14 mouse cellular contexts compared by ENCODE assay signal in genomic region chr11:105557285-105557684, GRCm38 (mm10). TPM values are rescaled to one million over a fixed set of nuclear protein-coding genes. Genes with fewer than 3 reads are reported as not detected.
DNase-seq lines count a peak whose midpoint lies in the region; ATAC-seq lines count a peak whose summit lies in the region.
"Had no signal": no experiment of that assay in that cellular context is flagged by ENCODE, and none has a peak within 500 bp of the region (broad histone marks: within the 10 kb centered on the region; RNA-seq: fewer than 3 reads in every experiment).

No protein-coding gene starts in this region.

- H3K27me3 ChIP-seq in hindbrain, embryonic 13.5 days, result no peaks in the 10 kb centered on the region
- no peaks in the 10 kb centered on the region for H3K27me3 ChIP-seq in hindbrain, embryonic 10.5 days (ENCODE audit: insufficient read depth, poor library complexity, severe bottlenecking)
- H3K27me3 ChIP-seq in forebrain, embryonic 15.5 days, result no peaks in the 10 kb centered on the region
- no peaks in the 10 kb centered on the region for H3K27me3 ChIP-seq in midbrain, embryonic 13.5 days

- H3K4me2 ChIP-seq in hindbrain, embryonic 13.5 days, result no peak overlapping the region
- no peak overlapping the region for H3K4me2 ChIP-seq in forebrain, embryonic 15.5 days (replicated peaks)
- H3K4me2 ChIP-seq in midbrain, embryonic 13.5 days (replicated peaks), result no peak overlapping the region

- no peaks in the 10 kb centered on the region for H3K36me3 ChIP-seq in hindbrain, embryonic 13.5 days
- H3K36me3 ChIP-seq in hindbrain, embryonic 10.5 days, result no peaks in the 10 kb centered on the region
- no peaks in the 10 kb centered on the region for H3K36me3 ChIP-seq in forebrain, embryonic 15.5 days
- no peaks in the 10 kb centered on the region for H3K36me3 ChIP-seq in midbrain, embryonic 13.5 days
- H3K36me3 ChIP-seq: G1E had no signal

- DNase-seq in hindbrain, embryonic 10.5 days (ENCODE audit: low spot score), result no peak
- peak; percentile 48 for DNase-seq in embryo, embryonic 10.5 days (ENCODE audit: low spot score)
- no peak for DNase-seq in testis, postnatal 10 days (ENCODE audit: low spot score)
- no peak for DNase-seq in kidney, adult 11 months
- no peak for DNase-seq in urinary bladder, adult 18-20 months (ENCODE audit: low spot score in 2 of 2)
- DNase-seq: cerebellum, adult 18-20 months; heart, adult 2 months; heart, postnatal 36 days; kidney, adult 2 months; thymus, postnatal 25 days had no signal

- H3K27ac ChIP-seq in hindbrain, embryonic 13.5 days, result peak overlapping the region; percentile 53; the same call in 1 of the 2 replicates
- no peak overlapping the region for H3K27ac ChIP-seq in hindbrain, embryonic 10.5 days
- no peak overlapping the region for H3K27ac ChIP-seq in forebrain, embryonic 15.5 days (replicated peaks)
- H3K27ac ChIP-seq in midbrain, embryonic 13.5 days, result peak overlapping the region; percentile 57; the same call in 1 of the 2 replicates
- H3K27ac ChIP-seq: heart, adult 2 months had no signal

- ATAC-seq in hindbrain, embryonic 13.5 days (ENCODE audit: low FRiP score), result no peak
- ATAC-seq in forebrain, embryonic 15.5 days (replicated peaks), result peak; percentile 76
- ATAC-seq in midbrain, embryonic 13.5 days, result peak; percentile 87

- no peak overlapping the region for H3K9ac ChIP-seq in hindbrain, embryonic 13.5 days
- H3K9ac ChIP-seq in forebrain, embryonic 15.5 days (replicated peaks), result no peak overlapping the region
- no peak overlapping the region for H3K9ac ChIP-seq in midbrain, embryonic 13.5 days (replicated peaks)

- no peak overlapping the region for H3K4me3 ChIP-seq in hindbrain, embryonic 13.5 days
- no peak overlapping the region for H3K4me3 ChIP-seq in hindbrain, embryonic 10.5 days
- H3K4me3 ChIP-seq in forebrain, embryonic 15.5 days, result no peak overlapping the region
- no peak overlapping the region for H3K4me3 ChIP-seq in midbrain, embryonic 13.5 days (replicated peaks)
- H3K4me3 ChIP-seq: heart, adult 2 months had no signal

- 49% methylated on average over 8 of the region's 8 CpGs for WGBS in hindbrain, embryonic 13.5 days
- 73% methylated on average over 8 of the region's 8 CpGs for WGBS in hindbrain, embryonic 10.5 days
- WGBS in forebrain, embryonic 15.5 days, result 59% methylated on average over 8 of the region's 8 CpGs
- WGBS in midbrain, embryonic 13.5 days, result 46% methylated on average over 8 of the region's 8 CpGs

- H3K4me1 ChIP-seq in hindbrain, embryonic 13.5 days (replicated peaks), result peaks cover 13% of the 10 kb centered on the region
- H3K4me1 ChIP-seq in hindbrain, embryonic 10.5 days (replicated peaks), result peaks cover 22% of the 10 kb centered on the region
- H3K4me1 ChIP-seq in forebrain, embryonic 15.5 days, result peaks cover 6% of the 10 kb centered on the region; the same call in 1 of the 2 replicates
- H3K4me1 ChIP-seq in midbrain, embryonic 13.5 days (replicated peaks), result peaks cover 17% of the 10 kb centered on the region

- H3K9me3 ChIP-seq in hindbrain, embryonic 13.5 days, result 0 out of 2 replicates have a peak, but pooled peaks cover 5% of the 10 kb centered on the region
- H3K9me3 ChIP-seq in hindbrain, embryonic 10.5 days, result no peaks in the 10 kb centered on the region
- H3K9me3 ChIP-seq in forebrain, embryonic 15.5 days, result no peaks in the 10 kb centered on the region
- H3K9me3 ChIP-seq in midbrain, embryonic 13.5 days, result no peaks in the 10 kb centered on the region
- H3K9me3 ChIP-seq: G1E had no signal

RNA-seq across cellular contexts. Expression of gene Tanc2, which starts 32.5 kb away (rescaled TPM):
- 34.8 and 39.1 TPM in 2 replicates for polyA plus RNA-seq in hindbrain, embryonic 13.5 days (2015; fragmentation: Nextera tagmentation; extraction: Ambion mirVana)
- 9.3 and 13.9 TPM in 2 replicates for polyA plus RNA-seq in hindbrain, embryonic 10.5 days (2016; fragmentation: Nextera tagmentation; extraction: Ambion mirVana)
- 35.9 and 36.8 TPM in 2 replicates for polyA plus RNA-seq in forebrain, embryonic 15.5 days (2015; fragmentation: Nextera tagmentation; extraction: Ambion mirVana)
- polyA plus RNA-seq in midbrain, embryonic 13.5 days (2015; fragmentation: Nextera tagmentation; extraction: Ambion mirVana), result 30.3 and 31.3 TPM in 2 replicates
- polyA plus RNA-seq: G1E had no signal

Comparison
In these comparisons a context has a peak if more than half of its experiments do, and no peak if none do; other contexts are left out.
1. H3K27ac ChIP-seq: peak in hindbrain, embryonic 13.5 days (single experiment) and midbrain, embryonic 13.5 days (single experiment); none in hindbrain, embryonic 10.5 days (single experiment) and forebrain, embryonic 15.5 days (single experiment).